Mouse (Mus musculus): ENCODE data around the gene Fzd7. TPM values are rescaled to one million over a fixed set of nuclear protein-coding genes. Genes with fewer than 3 reads are reported as not detected.

Gene Fzd7
- total RNA-seq (2023): 0.73 TPM

DNA sequence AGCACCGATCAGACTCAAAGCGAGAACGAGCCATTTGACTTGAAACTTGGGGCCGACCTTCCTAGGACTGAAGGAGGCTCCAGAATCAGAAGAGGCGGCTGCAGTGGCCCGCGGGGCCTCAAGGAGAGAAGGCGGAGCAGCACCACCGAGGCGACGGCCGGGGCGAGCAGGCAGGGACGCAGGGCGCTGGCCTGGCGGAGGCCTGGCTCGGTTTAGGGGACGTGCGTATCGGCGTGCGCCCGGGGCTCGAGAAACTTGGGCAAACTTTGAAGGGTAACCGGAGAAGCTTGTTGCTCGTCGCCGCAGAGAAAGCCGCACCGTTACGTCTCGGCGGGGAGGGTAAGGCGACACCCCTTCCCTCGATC, at the start of gene Fzd7:
Gene Fzd7, plus strand, starts transcription at position 94 of the 365 bp plus-strand sequence.

DNA sequence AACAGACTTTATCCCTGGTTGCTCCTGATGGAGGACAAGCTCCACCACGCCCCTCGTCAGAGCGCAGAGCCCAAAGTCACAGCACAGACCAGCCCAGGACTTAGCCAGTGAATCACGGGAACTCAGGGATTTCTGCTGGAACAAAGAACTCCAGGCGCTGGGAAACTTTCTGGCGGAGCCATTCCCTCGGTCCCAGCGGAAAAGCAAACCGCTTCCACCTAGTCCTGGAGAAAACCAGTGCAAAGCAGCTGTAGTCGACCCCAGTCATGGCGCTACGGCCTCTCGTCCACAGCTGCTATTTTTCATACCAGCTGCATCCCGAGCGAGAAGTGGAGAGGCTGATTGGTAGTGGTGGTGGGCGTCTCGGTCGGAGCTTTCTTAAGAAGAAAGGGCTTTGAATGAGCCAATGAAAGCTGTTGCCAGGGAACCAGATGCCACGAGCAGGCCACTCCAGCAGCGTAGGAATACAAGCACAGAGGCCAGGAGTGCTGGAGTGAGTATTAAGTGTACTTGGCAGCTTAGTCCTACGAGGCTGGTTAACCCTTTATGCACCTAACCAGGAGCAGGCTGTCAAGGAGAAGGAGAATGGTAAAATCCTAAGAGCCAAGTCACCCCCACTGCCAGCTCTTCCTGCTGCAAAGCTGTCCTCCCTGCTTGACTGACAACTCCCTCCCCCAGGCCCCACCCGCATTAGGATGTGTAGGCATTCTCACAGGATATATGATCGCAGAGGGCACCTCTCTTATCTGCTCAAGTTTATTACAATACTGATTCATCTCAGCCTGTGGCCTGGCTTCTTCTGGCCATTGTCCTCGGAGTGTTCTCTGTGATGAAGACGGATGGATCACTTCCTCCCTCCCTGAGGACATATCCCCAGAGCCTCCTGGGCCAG, 34.0 kb downstream of the Fzd7 start, which contains the start of gene Gm973:
Gene Gm973, plus strand, starts transcription at position 239 of the 892 bp plus-strand sequence.

Other genes with a start within 250 kb of the Fzd7 start
- 17.5 TPM for gene Als2, start 245.2 kb upstream of the Fzd7 start, total RNA-seq (2023)
- not detected for gene Cdk15, start 225.5 kb upstream of the Fzd7 start, total RNA-seq (2023)
- gene Gm973, start 33.8 kb downstream of the Fzd7 start, total RNA-seq (2023): not detected
- 87.9 TPM for gene Sumo1, start 188.4 kb downstream of the Fzd7 start, total RNA-seq (2023)
- gene Nop58, start 202.5 kb downstream of the Fzd7 start, total RNA-seq (2023): 182 TPM

All from CD8-positive naive resting alpha-beta T cell, adult 57 days (primary cell).